Mouse (Mus musculus): ENCODE measurements around the gene Stxbp5l.

GRCm38 (mm10) chr16:37219151-37219550 is 165.6 kb downstream of the Stxbp5l start:
- TF ChIP-seq CTCF (IDR thresholded peaks at IDR 0.05; ENCODE audit: borderline replicate concordance, control insufficient read depth, extremely low read depth, insufficient read depth, low read length, poor library complexity) (no peak), POLR2A (IDR thresholded peaks at IDR 0.05; ENCODE audit: control insufficient read depth, extremely low read depth, insufficient read depth, low read length, poor library complexity) (no peak)

Data from thymus, adult 2 months (tissue).